Mouse (Mus musculus) erythroblast, embryonic 14.5 days (primary cell): ENCODE measurements around the gene Mgl2.

Experiments used
- GATA1 ChIP-seq: IDR thresholded peaks from 2 replicates; pipeline ENCODE4 v1.6.1; 2012; ENCODE audit warnings: low read length, inconsistent platforms, mixed read lengths
- TAL1 ChIP-seq: IDR thresholded peaks from 3 replicates; pipeline ENCODE4 v1.6.1; 2012; ENCODE audit warnings: low read length, inconsistent platforms, mixed read lengths

GRCm38 (mm10) chr11:70080803-70081590, 49.1 kb upstream of the Mgl2 start:
- TF ChIP-seq GATA1 (no peak), TAL1 (no peak)
